Comparison of ENCODE assay signal across 9 mouse cellular contexts in the genomic region with DNA sequence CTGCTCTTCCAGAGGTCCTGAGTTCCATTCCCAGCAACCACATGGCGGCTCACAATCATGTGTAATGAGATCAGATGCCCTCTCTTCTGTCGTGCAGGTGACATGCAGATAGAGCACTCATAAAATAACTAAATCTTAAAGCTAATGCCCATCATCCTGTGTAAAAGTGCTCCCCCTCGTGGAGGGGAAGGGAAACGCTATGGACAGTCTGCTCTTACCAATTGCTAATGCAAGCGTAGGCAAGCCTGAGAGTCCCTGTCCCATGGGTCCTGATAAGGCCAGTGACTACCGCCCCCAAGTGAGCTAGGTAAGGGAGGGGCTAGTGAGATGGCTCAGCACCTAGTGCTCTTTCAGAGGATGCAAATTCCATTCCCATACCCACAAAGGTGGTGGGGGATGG. TPM values are rescaled to one million over a fixed set of nuclear protein-coding genes. Genes with fewer than 3 reads are reported as not detected.
A peak's percentile ranks its signal among the peaks of the same experiment; 100 is the strongest.
DNase-seq lines count a peak whose midpoint lies in the region; ATAC-seq and TF ChIP-seq lines count a peak whose summit lies in the region.
"Had no signal": no experiment of that assay in that cellular context is flagged by ENCODE, and none has a peak within 500 bp of the region (broad histone marks: within the 10 kb centered on the region; RNA-seq: fewer than 3 reads in every experiment).

No protein-coding gene starts in this region.

- H3K4me3 ChIP-seq in hindbrain, postnatal 0 days (ENCODE audit: low read length), result no peak overlapping the region
- H3K4me3 ChIP-seq in hindbrain, embryonic 14.5 days (replicated peaks; ENCODE audit: low read length), result no peak overlapping the region
- H3K4me3 ChIP-seq in ES-Bruce4 (ENCODE audit: low read depth, low read length), result no peak overlapping the region
- no peak overlapping the region for H3K4me3 ChIP-seq in liver, embryonic 11.5 days (ENCODE audit: low read depth, low read length)
- H3K4me3 ChIP-seq: myocyte had no signal

- no peak overlapping the region for H3K4me2 ChIP-seq in hindbrain, postnatal 0 days (ENCODE audit: low read depth, low read length)
- no peak overlapping the region for H3K4me2 ChIP-seq in hindbrain, embryonic 14.5 days (replicated peaks)
- H3K4me2 ChIP-seq in liver, embryonic 11.5 days, result no peak overlapping the region

- peak; percentile 78 for TF ChIP-seq CTCF in hindbrain, postnatal 0 days (IDR thresholded peaks at IDR 0.05; ENCODE audit: low read depth)
- peak; percentile 58 for TF ChIP-seq CTCF in ES-Bruce4 (IDR thresholded peaks at IDR 0.05; ENCODE audit: low read depth, low read length)
- TF ChIP-seq CTCF in brain, embryonic 14.5 days (IDR thresholded peaks at IDR 0.05; ENCODE audit: borderline replicate concordance, extremely low read depth, insufficient read depth, insufficient read length), result peak; percentile 71; the same call in 1 of the 2 replicates

- H3K27me3 ChIP-seq in hindbrain, postnatal 0 days (ENCODE audit: insufficient read depth, low read length), result no peaks in the 10 kb centered on the region
- no peaks in the 10 kb centered on the region for H3K27me3 ChIP-seq in hindbrain, embryonic 14.5 days (ENCODE audit: control insufficient read depth, insufficient read depth, low read length)
- no peaks in the 10 kb centered on the region for H3K27me3 ChIP-seq in ES-Bruce4 (ENCODE audit: control insufficient read depth, insufficient read depth, low read length, poor library complexity, severe bottlenecking)
- no peaks in the 10 kb centered on the region for H3K27me3 ChIP-seq in liver, embryonic 11.5 days (replicated peaks; ENCODE audit: control insufficient read depth, insufficient read depth, low read length)

- no peak for TF ChIP-seq POLR2A in ES-Bruce4 (IDR thresholded peaks at IDR 0.05; ENCODE audit: insufficient read depth, low read length)
- TF ChIP-seq POLR2A in brain, embryonic 14.5 days (IDR thresholded peaks at IDR 0.05; ENCODE audit: borderline replicate concordance, extremely low read depth, insufficient read depth, insufficient read length, poor library complexity, severe bottlenecking), result no peak

- no peaks in the 10 kb centered on the region for H3K4me1 ChIP-seq in hindbrain, postnatal 0 days (ENCODE audit: insufficient read depth, low read length)
- no peaks in the 10 kb centered on the region for H3K4me1 ChIP-seq in hindbrain, embryonic 14.5 days (replicated peaks; ENCODE audit: control insufficient read depth, insufficient read depth, low read length)
- H3K4me1 ChIP-seq in ES-Bruce4 (ENCODE audit: control insufficient read depth, insufficient read depth, low read length), result no peaks in the 10 kb centered on the region
- no peaks in the 10 kb centered on the region for H3K4me1 ChIP-seq in liver, embryonic 11.5 days (replicated peaks; ENCODE audit: control insufficient read depth, insufficient read depth, low read length)

- 0 out of 2 replicates have a peak, but pooled peaks have one; percentile 35 for TF ChIP-seq EP300 in ES-Bruce4 (IDR thresholded peaks at IDR 0.05; ENCODE audit: insufficient read depth, low read depth, low read length)

- WGBS in hindbrain, postnatal 0 days, result 20% methylated on average over 6 of the region's 6 CpGs
- WGBS in hindbrain, embryonic 14.5 days, result 13% methylated on average over 6 of the region's 6 CpGs
- 12% methylated on average over 6 of the region's 6 CpGs for WGBS in liver, embryonic 11.5 days

- peaks cover 21% of the 10 kb centered on the region; the same call in 1 of the 2 replicates for H3K36me3 ChIP-seq in hindbrain, postnatal 0 days (ENCODE audit: insufficient read depth, low read length)
- H3K36me3 ChIP-seq in hindbrain, embryonic 14.5 days (replicated peaks; ENCODE audit: control insufficient read depth, insufficient read depth), result peaks cover 67% of the 10 kb centered on the region
- no peaks in the 10 kb centered on the region for H3K36me3 ChIP-seq in ES-Bruce4 (ENCODE audit: control insufficient read depth, insufficient read depth, low read length, poor library complexity, severe bottlenecking)
- peaks cover 11% of the 10 kb centered on the region for H3K36me3 ChIP-seq in liver, embryonic 11.5 days (ENCODE audit: control insufficient read depth, insufficient read depth, low read length)

- no peak overlapping the region for H3K27ac ChIP-seq in hindbrain, postnatal 0 days
- no peak overlapping the region for H3K27ac ChIP-seq in hindbrain, embryonic 14.5 days
- no peak overlapping the region for H3K27ac ChIP-seq in ES-Bruce4 (ENCODE audit: insufficient read depth, low read length)
- no peak overlapping the region for H3K27ac ChIP-seq in liver, embryonic 11.5 days (ENCODE audit: low read depth, low read length)

- H3K9me3 ChIP-seq in hindbrain, postnatal 0 days (ENCODE audit: low read length), result no peaks in the 10 kb centered on the region
- no peaks in the 10 kb centered on the region for H3K9me3 ChIP-seq in hindbrain, embryonic 14.5 days (ENCODE audit: control insufficient read depth, low read length)
- no peaks in the 10 kb centered on the region for H3K9me3 ChIP-seq in ES-Bruce4 (replicated peaks; ENCODE audit: control insufficient read depth, insufficient read depth, low read length, poor library complexity, severe bottlenecking)
- H3K9me3 ChIP-seq in liver, embryonic 11.5 days (ENCODE audit: control insufficient read depth, low read length), result no peaks in the 10 kb centered on the region

- H3K9ac ChIP-seq in hindbrain, postnatal 0 days (replicated peaks; ENCODE audit: low read length), result no peak overlapping the region
- no peak overlapping the region for H3K9ac ChIP-seq in hindbrain, embryonic 14.5 days
- no peak overlapping the region for H3K9ac ChIP-seq in ES-Bruce4 (ENCODE audit: low read depth, poor library complexity, severe bottlenecking)
- H3K9ac ChIP-seq in liver, embryonic 11.5 days (ENCODE audit: low read depth, low read length), result no peak overlapping the region

- ATAC-seq in hindbrain, postnatal 0 days, result no peak
- no peak for ATAC-seq in hindbrain, embryonic 14.5 days (ENCODE audit: low FRiP score)
- ATAC-seq in liver, embryonic 11.5 days (replicated peaks; ENCODE audit: low FRiP score), result peak; percentile 65
- no peak for ATAC-seq in activated CD4-positive, CD25-positive, alpha-beta regulatory T cell, adult 4 months

- DNase-seq in hindbrain, postnatal 0 days (ENCODE audit: low spot score), result peak; percentile 64
- DNase-seq in hindbrain, embryonic 14.5 days (ENCODE audit: low spot score), result no peak
- DNase-seq in brain, embryonic 14.5 days (ENCODE audit: low read depth), result peak; percentile 65
- DNase-seq in gastrocnemius, postnatal 10 days, result peak; percentile 53
- peak; percentile 74 for DNase-seq in liver, embryonic 11.5 days (ENCODE audit: low spot score)
- peak; percentile 84 for DNase-seq in retina, postnatal 1 day

RNA-seq across cellular contexts. Expression of gene Egfl8, which starts 3.2 kb away (rescaled TPM):
- 3.5 and 5.9 TPM in 2 replicates for total RNA-seq in hindbrain, postnatal 0 days (2014; rRNA removed)
- polyA plus RNA-seq in hindbrain, postnatal 0 days (2015; fragmentation: Nextera tagmentation; extraction: Ambion mirVana), result 6.5 and 7.4 TPM in 2 replicates
- polyA plus RNA-seq in hindbrain, embryonic 14.5 days (2014; fragmentation: Nextera tagmentation; extraction: Ambion mirVana), result 8.8 and 11.4 TPM in 2 replicates
- polyA plus RNA-seq in ES-Bruce4 (2011; ENCODE audit: insufficient read depth, insufficient read length, low read depth, missing spikeins), result 0.85 and 1.1 TPM in 2 replicates
- 9.2 and 10.3 TPM in 2 replicates for polyA plus RNA-seq in brain, embryonic 14.5 days (2012; rRNA removed)
- total RNA-seq in gastrocnemius, postnatal 10 days (2021), result 10 to 100 TPM; 13.8 to 15.2 TPM
- 1.2 and 1.6 TPM in 2 replicates for polyA plus RNA-seq in liver, embryonic 11.5 days (2014; fragmentation: Nextera tagmentation; extraction: Ambion mirVana)
- 1 to 10 TPM; 1.3 to 1.9 TPM for polyA plus RNA-seq in activated CD4-positive, CD25-positive, alpha-beta regulatory T cell, adult 4 months (2017; shearing (Covaris generic))

RNA-seq across cellular contexts. Expression of gene Ppt2, which starts 9.3 kb away (rescaled TPM):
- 33.6 and 42.3 TPM in 2 replicates for total RNA-seq in hindbrain, postnatal 0 days (2014; rRNA removed)
- polyA plus RNA-seq in hindbrain, postnatal 0 days (2015; fragmentation: Nextera tagmentation; extraction: Ambion mirVana), result 17.9 and 20.0 TPM in 2 replicates
- polyA plus RNA-seq in hindbrain, embryonic 14.5 days (2014; fragmentation: Nextera tagmentation; extraction: Ambion mirVana), result 22.2 and 25.4 TPM in 2 replicates
- 26.7 and 29.2 TPM in 2 replicates for polyA plus RNA-seq in ES-Bruce4 (2011; ENCODE audit: insufficient read depth, insufficient read length, low read depth, missing spikeins)
- 29.3 and 31.7 TPM in 2 replicates for polyA plus RNA-seq in brain, embryonic 14.5 days (2012; rRNA removed)
- total RNA-seq in gastrocnemius, postnatal 10 days (2021), result 10 to 100 TPM; 32.6 to 33.7 TPM
- polyA plus RNA-seq in liver, embryonic 11.5 days (2014; fragmentation: Nextera tagmentation; extraction: Ambion mirVana), result 23.1 and 25.8 TPM in 2 replicates
- 10 to 100 TPM; 13.3 to 16.8 TPM for polyA plus RNA-seq in activated CD4-positive, CD25-positive, alpha-beta regulatory T cell, adult 4 months (2017; shearing (Covaris generic))

RNA-seq across cellular contexts. Expression of gene Prrt1, which starts 10.3 kb away (rescaled TPM):
- total RNA-seq in hindbrain, postnatal 0 days (2014; rRNA removed), result 7.5 and 8.1 TPM in 2 replicates
- polyA plus RNA-seq in hindbrain, postnatal 0 days (2015; fragmentation: Nextera tagmentation; extraction: Ambion mirVana), result 7.3 and 7.9 TPM in 2 replicates
- 7.3 and 8.6 TPM in 2 replicates for polyA plus RNA-seq in hindbrain, embryonic 14.5 days (2014; fragmentation: Nextera tagmentation; extraction: Ambion mirVana)
- polyA plus RNA-seq in ES-Bruce4 (2011; ENCODE audit: insufficient read depth, insufficient read length, low read depth, missing spikeins), result not detected in 2 replicates
- 53.2 and 63.8 TPM in 2 replicates for polyA plus RNA-seq in brain, embryonic 14.5 days (2012; rRNA removed)
- total RNA-seq in gastrocnemius, postnatal 10 days (2021), result under 1 TPM; 0.61 to 0.63 TPM
- not detected in 2 replicates for polyA plus RNA-seq in liver, embryonic 11.5 days (2014; fragmentation: Nextera tagmentation; extraction: Ambion mirVana)
- polyA plus RNA-seq in activated CD4-positive, CD25-positive, alpha-beta regulatory T cell, adult 4 months (2017; shearing (Covaris generic)), result 1 to 10 TPM in 1 of 2 experiments, under 1 TPM in 1; 0.34 to 1.4 TPM
- polyA plus RNA-seq: myocyte had no signal

RNA-seq across cellular contexts. Expression of gene Agpat1, which starts 14.9 kb away (rescaled TPM):
- total RNA-seq in hindbrain, postnatal 0 days (2014; rRNA removed), result 306 and 322 TPM in 2 replicates
- polyA plus RNA-seq in hindbrain, postnatal 0 days (2015; fragmentation: Nextera tagmentation; extraction: Ambion mirVana), result 97.7 and 98.4 TPM in 2 replicates
- polyA plus RNA-seq in hindbrain, embryonic 14.5 days (2014; fragmentation: Nextera tagmentation; extraction: Ambion mirVana), result 123 and 126 TPM in 2 replicates
- polyA plus RNA-seq in ES-Bruce4 (2011; ENCODE audit: insufficient read depth, insufficient read length, low read depth, missing spikeins), result 66.8 and 81.7 TPM in 2 replicates
- polyA plus RNA-seq in brain, embryonic 14.5 days (2012; rRNA removed), result 251 and 279 TPM in 2 replicates
- 10 to 100 TPM; 38.0 to 39.4 TPM for total RNA-seq in gastrocnemius, postnatal 10 days (2021)
- 57.2 and 64.8 TPM in 2 replicates for polyA plus RNA-seq in liver, embryonic 11.5 days (2014; fragmentation: Nextera tagmentation; extraction: Ambion mirVana)
- polyA plus RNA-seq in activated CD4-positive, CD25-positive, alpha-beta regulatory T cell, adult 4 months (2017; shearing (Covaris generic)), result 10 to 100 TPM; 16.9 to 18.4 TPM

RNA-seq across cellular contexts. Expression of gene Rnf5, which starts 15.5 kb away (rescaled TPM):
- total RNA-seq in hindbrain, postnatal 0 days (2014; rRNA removed), result 61.9 and 65.3 TPM in 2 replicates
- polyA plus RNA-seq in hindbrain, postnatal 0 days (2015; fragmentation: Nextera tagmentation; extraction: Ambion mirVana), result 223 and 233 TPM in 2 replicates
- 196 and 211 TPM in 2 replicates for polyA plus RNA-seq in hindbrain, embryonic 14.5 days (2014; fragmentation: Nextera tagmentation; extraction: Ambion mirVana)
- 74.3 and 75.9 TPM in 2 replicates for polyA plus RNA-seq in ES-Bruce4 (2011; ENCODE audit: insufficient read depth, insufficient read length, low read depth, missing spikeins)
- 189 and 227 TPM in 2 replicates for polyA plus RNA-seq in brain, embryonic 14.5 days (2012; rRNA removed)
- 10 to 100 TPM; 19.8 to 21.8 TPM for total RNA-seq in gastrocnemius, postnatal 10 days (2021)
- 109 TPM in 2 replicates for polyA plus RNA-seq in liver, embryonic 11.5 days (2014; fragmentation: Nextera tagmentation; extraction: Ambion mirVana)
- 10 to 100 TPM; 49.0 to 56.9 TPM for polyA plus RNA-seq in activated CD4-positive, CD25-positive, alpha-beta regulatory T cell, adult 4 months (2017; shearing (Covaris generic))
